Mouse (Mus musculus) kidney, postnatal 10 days (tissue): ENCODE results near the gene Dact1.

Source experiments
- DNase-seq: peaks from one replicate; pipeline ENCODE4 v3.0.0; 2021; ENCODE audit warnings: mixed read lengths

Dact1 gene

DNA sequence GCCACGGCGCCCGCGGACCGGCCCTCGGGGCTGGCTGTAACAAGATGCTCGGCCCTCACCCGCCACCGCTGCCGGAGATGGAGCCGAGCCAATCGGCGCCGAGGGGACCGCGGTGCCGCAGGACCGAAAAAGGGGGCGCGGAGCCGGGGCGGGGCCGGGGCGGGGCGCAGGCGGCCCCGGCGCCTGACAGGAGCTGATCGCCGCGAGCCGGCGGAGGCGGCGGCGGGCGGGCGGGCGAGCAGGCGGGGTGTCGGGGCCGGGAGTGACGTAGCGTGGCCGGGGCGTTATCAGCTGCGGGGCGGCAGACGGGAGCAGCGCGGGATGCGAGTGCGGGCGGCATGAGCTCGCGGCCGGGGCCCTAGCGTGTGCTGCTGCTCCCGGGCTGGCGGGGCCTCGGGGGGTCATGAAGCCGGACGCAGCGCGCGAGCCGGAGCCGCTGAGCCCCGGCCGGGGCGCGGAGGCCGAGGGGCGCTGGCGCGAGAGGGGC, at the start of gene Dact1:
Dact1 (plus strand) TSS at position 304 of the 487 bp plus-strand sequence.
- DNase-seq: peak; percentile 88

DNA sequence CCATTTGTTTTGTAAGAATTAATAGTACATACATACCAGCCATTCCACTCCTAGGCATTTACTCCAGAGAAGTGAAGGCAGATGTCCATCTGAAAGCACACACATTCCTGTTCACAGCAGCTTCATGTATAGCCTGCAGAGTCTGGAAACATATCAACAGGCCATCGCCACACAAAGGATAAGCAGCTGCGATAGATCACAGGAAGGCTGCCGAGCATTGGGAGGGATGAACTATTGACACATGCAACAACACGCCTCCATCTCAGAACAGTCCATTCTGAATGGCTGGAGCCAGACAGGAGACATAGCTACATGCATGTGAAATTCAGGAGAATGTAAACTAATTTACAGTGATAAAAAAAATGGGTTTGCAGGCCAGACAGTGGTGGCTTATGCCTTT, 45.5 kb upstream of the Dact1 start:
- DNase-seq: no peak

DNA sequence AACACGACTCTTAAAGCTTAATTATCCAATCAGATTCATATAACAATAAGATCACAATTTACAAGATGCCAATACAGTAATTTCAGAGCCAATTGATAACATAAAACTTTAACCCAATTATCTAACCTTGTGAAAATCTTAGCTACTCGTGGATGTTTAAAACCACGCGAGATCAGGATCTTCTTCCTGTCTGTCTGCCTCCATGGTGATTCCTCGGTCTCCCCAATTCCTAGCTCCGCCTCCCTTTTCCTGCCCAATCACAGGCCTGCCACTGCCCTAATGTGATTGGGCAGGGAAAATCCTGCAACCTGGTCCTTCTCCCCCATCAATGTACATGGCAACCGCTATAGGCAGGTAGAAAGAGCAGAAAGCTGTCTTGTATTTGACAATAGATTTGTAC, 40.3 kb upstream of the Dact1 start:
- no peak for DNase-seq

DNA sequence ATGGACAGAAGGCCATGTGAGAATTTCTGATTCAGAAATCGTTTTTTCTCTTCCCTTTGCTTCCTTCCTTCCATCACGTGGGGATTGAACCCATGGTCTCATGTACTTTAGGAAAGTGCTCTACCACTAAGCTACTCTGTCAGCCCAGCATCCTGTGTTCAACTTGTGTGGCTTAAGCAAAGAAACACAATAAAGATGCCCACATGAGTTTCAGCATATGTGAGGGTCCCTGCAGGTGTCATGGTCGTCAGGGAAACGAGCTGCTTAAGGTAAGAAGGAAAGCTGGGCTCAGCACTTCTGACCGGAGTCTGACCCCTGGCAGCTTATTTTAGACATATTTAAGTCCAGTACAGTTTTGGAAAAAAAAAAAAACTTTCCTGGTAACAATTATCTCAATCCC, 38.6 kb upstream of the Dact1 start:
- no peak for DNase-seq

DNA sequence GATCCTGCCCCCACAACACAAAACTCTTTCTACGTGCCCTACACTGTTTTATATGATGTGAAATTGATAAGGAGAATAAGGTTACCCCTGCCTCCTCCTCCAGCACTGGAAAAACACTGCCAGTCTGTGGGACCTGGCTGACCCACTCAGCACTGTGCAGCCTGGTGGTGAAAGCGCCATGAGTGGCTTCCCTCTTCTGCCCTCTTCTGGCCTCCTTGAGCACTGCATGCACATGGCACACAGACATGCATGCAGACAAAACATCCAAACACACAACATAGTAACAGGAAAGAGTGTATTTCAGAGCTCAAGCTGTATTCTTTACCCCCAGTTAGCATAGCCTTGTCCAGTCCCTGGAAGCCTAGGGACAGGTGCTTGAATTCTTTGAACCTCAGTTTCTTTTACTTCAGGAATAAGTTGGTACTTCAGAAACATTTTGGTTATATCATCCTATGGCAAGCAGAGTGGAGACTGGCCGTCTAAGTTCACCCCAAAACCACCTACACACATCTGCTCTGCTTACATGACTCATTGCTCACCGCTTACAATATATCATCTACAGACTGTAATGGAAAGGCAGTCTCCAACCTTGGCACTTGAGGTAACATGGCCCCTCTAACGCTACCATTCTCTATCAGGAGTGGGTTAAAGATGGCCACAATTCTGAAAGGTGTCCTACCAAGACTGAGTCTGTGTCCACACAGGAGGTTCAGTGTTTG, 35.0 kb upstream of the Dact1 start:
- no peak for DNase-seq

DNA sequence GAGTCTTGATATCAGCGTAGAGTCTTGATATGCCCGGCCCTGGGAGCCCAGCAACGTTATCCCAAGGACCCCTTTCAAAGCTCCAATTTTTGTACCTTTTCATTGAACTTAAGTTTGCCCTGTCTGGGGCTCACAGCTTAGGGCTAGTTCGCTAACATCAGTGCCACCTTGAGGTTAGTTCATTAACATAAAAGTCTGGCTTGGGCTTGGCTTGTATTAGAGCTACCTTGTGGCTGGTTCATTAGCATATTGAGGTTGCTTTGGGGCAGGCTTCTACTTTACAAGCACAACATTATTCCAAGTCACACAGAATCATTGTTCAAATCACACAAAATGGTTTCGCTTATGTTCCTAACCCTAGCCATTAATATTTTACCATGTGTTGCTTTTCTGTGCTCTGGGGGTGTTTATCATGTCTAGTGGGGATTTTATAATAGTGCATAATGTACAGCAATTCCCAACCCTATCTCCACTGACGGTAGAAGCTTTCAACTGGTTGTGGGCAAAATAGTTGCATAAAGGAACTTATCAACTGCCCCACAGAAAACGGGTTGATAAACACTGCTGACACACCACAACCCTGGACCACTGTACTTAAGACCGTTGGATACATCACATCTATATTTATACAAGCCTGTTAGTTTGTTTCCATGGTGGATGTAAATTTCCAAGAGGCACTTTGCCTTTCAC, 33.6 kb upstream of the Dact1 start:
- no peak for DNase-seq

DNA sequence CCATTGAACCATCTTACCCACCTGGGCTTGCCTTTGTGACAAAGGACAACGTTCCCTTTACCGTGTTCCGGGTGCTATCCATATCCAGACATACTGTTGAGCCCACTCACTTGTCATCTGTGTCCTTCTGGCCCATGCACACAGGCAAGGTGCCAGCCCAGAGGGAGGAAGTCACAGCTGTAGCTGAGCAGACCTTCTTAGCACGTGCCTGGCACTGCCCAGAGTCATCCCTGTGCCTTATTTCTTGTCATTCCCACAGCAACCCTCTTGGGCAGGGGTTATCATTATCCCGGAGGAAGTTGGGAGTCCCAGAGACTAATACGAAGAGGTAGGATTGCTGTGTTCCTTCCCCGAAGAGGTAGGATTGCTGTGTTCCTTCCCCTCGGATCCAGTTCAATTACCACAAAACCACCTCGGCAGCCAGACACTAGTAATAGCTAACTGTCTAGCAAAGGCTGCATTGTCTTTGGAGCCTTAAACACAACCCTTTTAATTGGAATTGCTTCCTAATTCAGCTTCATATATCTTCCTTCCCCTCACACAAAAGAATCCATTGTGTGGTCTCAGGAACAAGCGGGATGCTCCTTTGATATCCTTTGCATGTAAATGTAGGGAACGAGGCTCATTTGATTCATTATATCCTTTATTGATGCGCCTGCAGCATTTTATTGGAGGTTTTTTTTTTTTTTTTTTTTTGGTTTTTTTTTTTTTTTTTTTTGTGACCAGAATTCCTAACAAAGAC, 30.0 kb upstream of the Dact1 start:
- DNase-seq: no peak

DNA sequence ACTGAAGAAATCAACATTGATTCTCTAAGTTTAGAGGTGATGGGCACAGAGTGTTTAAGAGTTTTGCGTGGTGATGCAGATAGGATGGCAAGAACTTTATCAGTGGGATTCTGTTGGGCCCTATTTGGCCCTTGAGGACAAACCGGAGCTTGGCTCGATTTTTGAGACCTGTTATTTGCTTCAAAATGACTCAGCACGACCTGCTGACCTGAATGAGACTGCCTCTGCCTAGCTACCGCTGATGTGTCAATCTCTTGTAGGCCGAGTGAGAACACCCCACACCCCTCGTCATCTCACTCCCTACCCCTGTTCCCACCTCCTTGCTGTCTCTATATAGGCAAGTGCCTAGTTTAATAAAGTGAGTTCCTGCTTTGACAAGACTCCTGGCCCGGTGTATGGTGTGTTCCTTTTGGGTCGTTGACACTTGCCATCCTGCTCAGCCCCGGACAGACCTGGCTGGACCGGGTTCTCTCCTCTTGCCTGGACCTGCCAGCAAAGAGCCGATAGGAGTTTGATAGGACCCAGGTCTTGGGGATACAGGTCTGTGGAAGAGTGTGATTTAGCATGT, 28.4 kb upstream of the Dact1 start:
- no peak for DNase-seq

DNA sequence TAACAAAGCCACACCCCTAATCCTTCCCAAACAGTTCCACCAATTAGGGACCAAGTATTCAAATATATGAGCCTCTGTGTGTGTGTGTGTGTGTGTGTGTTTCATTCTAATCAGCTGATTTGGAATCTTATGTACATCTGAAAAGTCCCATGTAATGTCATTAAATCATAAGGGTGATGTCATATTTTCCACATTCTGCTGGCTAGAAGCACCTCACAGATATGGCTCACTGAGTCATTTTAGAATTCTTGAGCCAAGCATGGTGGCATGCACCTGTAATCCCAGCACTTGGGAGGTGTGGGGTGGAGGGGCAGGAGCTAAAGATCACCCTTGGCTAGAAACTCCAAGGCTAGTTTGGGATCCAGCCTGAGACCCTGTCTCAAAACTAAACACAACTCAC, 24.3 kb upstream of the Dact1 start:
- no peak for DNase-seq

DNA sequence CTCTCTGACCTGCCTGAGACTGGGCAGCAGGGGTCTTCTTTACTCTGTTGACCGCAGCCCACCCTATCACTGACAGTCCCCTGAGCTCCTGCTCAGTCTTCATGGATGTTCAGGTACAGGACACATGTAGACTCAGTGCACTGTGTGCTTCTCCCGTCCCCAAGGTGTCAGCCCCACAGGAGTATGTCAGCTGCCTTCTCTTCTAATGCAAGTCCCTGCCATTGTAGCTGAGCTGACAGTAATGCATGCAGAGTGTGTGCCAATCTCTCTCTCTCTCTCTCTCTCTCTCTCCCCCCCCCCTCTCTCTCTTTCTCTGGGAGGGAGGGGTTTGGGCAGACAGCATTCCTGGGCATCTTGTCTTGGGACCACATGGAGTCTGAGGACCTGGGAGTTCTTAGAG, 19.2 kb upstream of the Dact1 start:
- no peak for DNase-seq

DNA sequence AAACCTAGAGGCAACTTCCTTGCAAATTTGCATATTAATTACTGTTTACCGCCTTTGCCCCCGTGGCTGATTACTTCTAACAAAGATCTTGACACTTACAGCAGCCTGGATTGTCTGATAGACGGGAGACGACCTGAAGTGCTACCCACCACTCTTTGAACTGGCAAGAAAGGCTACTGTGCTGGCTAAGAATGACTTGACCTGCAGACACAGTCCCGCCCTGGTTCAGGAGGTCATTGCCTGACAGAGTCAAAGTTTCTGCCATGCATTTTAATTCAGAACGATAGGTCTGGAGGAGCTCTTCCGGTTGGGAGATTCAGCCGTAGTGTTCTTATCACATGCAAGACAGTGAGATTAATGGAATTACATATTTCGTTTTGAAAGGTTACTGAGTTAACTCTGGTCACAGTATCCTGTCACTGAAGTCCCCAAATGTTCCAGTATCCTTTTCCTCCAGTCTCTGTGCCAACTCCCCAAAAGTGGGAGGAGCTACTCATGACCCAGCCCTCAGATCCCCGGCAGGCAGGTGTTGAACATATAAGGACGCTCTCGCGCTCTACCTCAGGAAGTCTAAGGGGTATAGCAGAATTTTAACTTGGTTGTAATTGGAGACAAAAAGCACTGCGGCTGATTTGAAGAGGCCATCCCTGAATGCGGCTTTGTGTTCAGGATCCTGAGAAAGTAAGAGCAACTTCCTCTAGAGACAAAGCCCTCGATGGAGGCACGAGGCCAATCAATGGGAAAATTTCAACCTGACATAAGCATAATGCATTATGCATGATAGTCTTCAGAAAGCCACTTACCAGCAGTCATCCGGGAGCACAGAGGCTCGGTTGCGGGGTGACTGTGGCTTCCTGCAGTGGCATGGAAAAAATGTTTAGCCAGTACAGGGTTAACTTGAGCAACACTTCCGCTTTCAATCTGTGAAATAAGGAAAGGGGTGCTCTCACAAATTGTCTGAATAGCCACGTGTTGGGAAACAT, 15.4 kb upstream of the Dact1 start:
- DNase-seq: peak; percentile 18

DNA sequence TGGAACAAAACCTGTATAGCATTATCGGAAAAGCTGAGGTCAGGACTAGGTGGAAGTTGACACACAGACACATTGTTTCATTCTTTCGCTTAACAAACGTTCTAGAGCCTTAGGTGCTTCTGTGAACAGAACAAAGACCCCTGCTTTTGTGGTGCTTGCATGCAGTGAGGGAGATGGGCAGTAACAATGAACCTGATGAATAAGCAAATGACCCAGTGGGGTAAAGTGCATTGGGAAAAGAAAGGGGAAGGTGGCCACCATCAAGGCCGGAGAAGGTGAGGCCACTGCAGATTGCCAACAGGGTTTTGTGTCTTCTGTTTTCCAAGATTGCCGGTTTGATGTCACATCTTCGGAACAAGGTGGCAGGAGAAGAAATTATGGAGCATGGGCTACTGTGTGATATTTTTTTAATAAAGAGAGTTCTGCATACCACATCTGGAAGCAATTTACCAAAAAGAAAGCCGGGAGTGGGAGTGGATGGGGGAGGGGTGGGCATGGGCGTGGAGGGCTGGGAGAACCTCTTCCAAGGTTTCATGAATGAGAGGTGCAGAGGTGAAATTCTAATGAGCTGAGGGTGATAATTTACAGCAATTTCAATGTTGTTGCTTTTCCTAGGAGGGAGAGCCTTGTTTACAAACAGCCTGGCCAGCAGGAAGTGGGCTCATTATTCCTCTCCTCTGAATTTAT, 12.7 kb upstream of the Dact1 start:
- DNase-seq: no peak

DNA sequence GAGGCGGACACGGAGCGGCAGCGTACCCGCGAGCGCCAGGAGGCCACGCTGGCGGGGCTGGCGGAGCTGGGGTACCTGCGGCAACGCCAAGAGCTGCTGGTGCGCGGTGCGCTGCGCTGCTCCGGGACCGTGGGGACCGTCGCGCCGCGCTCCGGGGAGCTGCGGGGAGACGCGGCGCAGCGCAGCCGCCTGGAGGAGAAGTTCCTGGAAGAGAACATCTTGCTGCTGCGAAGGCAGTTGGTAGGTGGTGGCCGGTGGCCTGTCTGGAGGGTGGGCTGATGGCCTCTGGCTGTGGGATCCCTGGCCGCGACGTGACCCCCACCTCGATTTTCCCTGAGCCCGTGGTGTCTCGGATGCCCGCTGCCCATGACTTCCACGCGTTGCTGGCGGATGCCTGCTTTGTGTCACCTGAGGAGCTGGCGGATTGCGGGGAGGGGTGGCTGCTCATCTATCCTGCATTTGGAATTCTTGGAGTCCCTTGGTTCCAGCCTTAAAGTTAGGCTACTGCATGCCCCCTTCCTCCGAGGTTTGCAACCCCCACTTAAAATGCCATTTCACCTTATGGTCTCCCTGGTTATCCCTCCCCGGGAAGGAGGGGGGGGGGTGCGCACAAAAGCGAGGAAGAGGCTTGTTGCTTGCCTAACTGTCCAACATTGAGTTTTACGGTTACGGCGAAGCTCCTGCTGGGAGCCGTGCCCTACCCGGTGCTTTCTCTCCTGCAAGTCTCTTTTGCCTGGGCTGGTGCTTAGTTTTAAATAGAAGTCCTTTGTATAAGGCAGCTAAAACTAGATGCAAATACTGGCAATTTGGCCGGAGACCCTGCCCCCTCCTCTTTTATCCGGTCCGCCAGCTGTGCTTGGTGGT, 616 bp downstream of the Dact1 start:
- DNase-seq: peak; percentile 55

DNA sequence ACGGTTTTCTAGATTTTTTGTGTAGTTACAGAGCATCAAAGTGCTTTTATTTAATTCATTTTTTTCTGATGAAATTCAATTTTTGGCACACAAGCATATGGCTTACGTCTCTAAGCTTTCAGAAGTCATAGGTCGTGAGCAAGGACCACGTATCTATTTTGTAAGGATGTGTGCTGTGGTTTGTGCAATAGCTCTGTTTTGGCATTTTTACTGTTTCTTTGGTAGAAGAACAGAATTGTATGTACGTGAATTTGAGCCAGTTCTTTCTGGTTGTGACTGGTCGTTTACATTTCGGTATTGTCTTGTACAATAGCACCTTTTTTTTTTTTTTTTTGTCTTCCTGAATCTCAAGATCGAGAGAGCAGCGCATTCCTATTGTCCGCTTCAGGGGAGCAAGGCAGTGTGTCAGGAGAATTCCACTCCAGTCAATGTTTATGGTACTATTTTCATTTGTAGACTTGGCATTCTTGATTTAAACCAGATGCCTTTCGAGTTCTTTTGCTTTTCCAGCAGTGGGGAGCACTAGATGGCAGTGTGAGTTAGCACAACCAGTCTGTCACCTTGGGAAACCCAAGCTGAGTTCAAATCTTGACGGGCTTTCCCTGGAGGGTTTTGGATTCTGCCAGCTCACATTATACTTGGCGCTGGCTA, 1.7 kb downstream of the Dact1 start:
- peak; percentile 74 for DNase-seq

DNA sequence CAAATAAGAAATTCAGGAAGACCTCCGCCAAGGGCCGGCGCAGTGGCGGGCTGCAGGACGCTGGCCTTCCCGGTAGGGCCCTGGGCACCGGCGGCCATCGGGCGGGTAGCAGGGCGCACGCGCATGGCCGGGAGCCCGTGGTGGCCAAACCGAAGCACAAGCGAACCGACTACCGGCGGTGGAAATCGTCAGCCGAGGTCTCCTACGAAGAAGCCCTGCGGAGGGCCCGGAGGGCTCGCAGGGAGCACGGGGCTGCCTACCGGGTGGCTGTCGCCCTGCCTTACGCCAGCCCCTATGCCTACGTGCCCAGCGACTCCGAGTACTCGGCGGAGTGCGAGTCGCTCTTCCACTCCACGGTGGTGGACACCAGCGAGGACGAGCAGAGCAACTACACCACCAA, 8.6 kb downstream of the Dact1 start:
- no peak for DNase-seq

DNA sequence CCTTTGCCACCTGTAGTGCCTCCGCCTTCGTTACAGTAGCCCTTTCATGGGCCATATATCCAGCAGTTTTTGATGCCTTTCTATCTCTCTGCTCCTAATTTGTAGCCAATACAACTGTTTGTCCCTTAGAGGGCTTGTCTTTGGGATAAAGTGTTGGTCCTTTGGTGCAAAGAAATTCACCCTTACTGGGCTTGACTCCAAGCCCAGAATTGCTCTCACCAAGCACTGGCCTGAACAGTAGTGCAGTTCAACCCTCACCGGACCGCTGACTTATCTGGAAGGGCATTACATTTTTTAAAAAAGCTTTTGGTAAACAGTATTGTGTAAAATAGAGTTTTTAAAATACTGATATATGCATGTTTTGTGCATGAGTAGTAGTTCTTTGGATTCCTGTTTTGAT, 9.9 kb downstream of the Dact1 start:
- DNase-seq: no peak

DNA sequence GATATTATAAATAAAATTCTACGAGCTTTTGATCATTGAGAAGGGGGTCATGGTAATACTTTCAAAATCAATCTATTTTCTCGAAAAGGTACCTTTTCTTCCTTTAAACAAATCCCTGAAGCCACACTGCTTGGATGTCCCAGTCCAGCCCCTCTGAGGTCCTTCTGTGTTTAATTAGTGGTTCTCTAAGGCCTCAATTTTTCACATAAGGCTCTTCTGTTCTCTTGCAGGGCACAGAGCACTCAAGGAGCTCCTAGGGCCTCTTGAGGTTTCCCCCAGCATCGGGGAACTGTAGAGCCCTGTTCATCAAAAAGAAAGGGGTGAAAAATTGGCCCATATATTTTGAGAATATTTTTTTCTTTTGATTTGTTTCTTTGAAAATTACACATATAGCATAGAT, 23.0 kb downstream of the Dact1 start:
- no peak for DNase-seq

DNA sequence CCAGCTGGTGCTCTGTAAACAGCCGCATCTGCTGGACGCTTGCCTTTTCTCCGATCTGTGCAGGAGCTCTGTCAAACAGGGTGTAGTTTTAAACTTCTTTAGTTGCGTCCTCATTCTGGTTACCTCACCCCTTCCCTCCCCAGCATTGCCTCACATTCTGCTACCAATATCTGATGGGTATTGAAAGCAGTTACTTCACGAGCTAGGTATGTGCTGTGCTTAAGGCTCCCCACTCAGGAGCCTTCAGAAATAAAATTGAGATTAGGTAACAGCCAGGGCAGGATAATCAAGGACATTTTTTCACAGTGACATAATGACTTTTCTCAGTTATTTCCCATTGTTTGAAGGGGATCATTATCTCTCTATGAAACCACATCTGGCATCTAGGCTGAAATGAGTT, 23.9 kb downstream of the Dact1 start:
- no peak for DNase-seq

DNA sequence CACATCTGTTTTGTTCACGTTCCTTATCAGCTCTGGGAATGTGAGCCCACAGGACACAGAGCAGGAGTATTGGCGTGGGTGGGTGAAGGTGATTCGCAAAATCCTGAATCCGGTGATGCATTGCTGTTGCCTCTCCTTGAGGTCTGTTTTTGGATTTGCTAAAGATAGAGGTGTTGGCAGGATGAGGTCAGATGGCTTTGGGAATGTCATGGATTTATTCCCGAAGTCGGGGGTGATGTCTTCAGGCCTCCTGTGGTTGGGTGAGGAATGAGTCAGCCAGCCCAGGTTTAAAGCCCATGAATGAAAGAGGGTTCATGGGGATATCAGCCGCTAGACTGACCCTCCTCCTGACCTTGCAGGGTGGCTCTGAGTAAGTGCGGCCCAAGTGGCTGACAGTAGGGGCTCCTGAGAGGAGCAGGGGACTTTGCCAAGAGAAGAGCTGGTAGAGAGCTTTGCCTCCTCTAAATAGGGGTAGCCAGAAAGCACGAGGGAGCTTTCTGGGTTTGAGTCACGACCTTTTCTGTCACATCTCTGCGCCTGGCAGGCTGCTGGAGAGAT, 27.4 kb downstream of the Dact1 start:
- no peak for DNase-seq
